Mouse (Mus musculus): ENCODE results near the gene Krt2. TPM values are rescaled to one million over a fixed set of nuclear protein-coding genes. Genes with fewer than 3 reads are reported as not detected.

Krt2 gene
- total RNA-seq (2021): not detected
- long read RNA-seq, experiment 1: 0 reads
- long read RNA-seq, experiment 2: 0 reads

GRCm38 (mm10) chr15:101817875-101818274, at the start of gene Krt2:
Gene Krt2 (minus strand): TSS chr15:101818169.
- no peak for DNase-seq

GRCm38 (mm10) chr15:101866754-101867153, 48.8 kb upstream of the Krt2 start:
- no peak for DNase-seq

GRCm38 (mm10) chr15:101860421-101861130, 42.6 kb upstream of the Krt2 start:
- peak; percentile 17 for DNase-seq

- peak; percentile 64 for DNase-seq
Measured at GRCm38 (mm10) chr15:101859735-101860170, 41.8 kb upstream of the Krt2 start.

- no peak for DNase-seq
Measured at GRCm38 (mm10) chr15:101858673-101859425, 40.9 kb upstream of the Krt2 start.

GRCm38 (mm10) chr15:101856696-101857095, 38.7 kb upstream of the Krt2 start:
- DNase-seq: no peak

GRCm38 (mm10) chr15:101855732-101856131, 37.8 kb upstream of the Krt2 start:
- DNase-seq: no peak

GRCm38 (mm10) chr15:101854294-101854693, 36.3 kb upstream of the Krt2 start:
- no peak for DNase-seq

GRCm38 (mm10) chr15:101852571-101852970, 34.6 kb upstream of the Krt2 start:
- DNase-seq: no peak

GRCm38 (mm10) chr15:101850694-101851093, 32.7 kb upstream of the Krt2 start, which contains the start of gene Krt1:
Gene Krt1 (minus strand): TSS chr15:101850794.
- DNase-seq: no peak

GRCm38 (mm10) chr15:101845971-101846403, 28.0 kb upstream of the Krt2 start:
- DNase-seq: peak; percentile 65

- DNase-seq: no peak
Measured at GRCm38 (mm10) chr15:101843192-101843591, 25.2 kb upstream of the Krt2 start.

- no peak for DNase-seq
Measured at GRCm38 (mm10) chr15:101834784-101835328, 16.9 kb upstream of the Krt2 start.

GRCm38 (mm10) chr15:101833131-101833530, 15.2 kb upstream of the Krt2 start:
- peak; percentile 62 for DNase-seq

GRCm38 (mm10) chr15:101829441-101829840, 11.5 kb upstream of the Krt2 start:
- no peak for DNase-seq

GRCm38 (mm10) chr15:101821786-101822185, 3.8 kb upstream of the Krt2 start:
- DNase-seq: no peak

GRCm38 (mm10) chr15:101803052-101803822, 14.7 kb downstream of the Krt2 start:
- DNase-seq: no peak

GRCm38 (mm10) chr15:101802296-101802835, 15.6 kb downstream of the Krt2 start, which contains the start of gene Krt73:
Gene Krt73 (minus strand): TSS chr15:101802346.
- DNase-seq: no peak

GRCm38 (mm10) chr15:101790867-101791266, 27.1 kb downstream of the Krt2 start:
- DNase-seq: no peak

- DNase-seq: no peak
Measured at GRCm38 (mm10) chr15:101786360-101786759, 31.6 kb downstream of the Krt2 start, which contains the start of gene Krt72. Gene Krt72 (minus strand): TSS chr15:101786460.

- DNase-seq: peak; percentile 17
Measured at GRCm38 (mm10) chr15:101773420-101773819, 44.5 kb downstream of the Krt2 start.

- DNase-seq: peak; percentile 92
Measured at GRCm38 (mm10) chr15:101772711-101773081, 45.3 kb downstream of the Krt2 start.

Measured in adrenal gland, postnatal 10 days (tissue).